Mouse (Mus musculus) bone marrow macrophage, adult 2 months (primary cell): ENCODE results near the gene Sema5a. TPM values are rescaled to one million over a fixed set of nuclear protein-coding genes. Genes with fewer than 3 reads are reported as not detected.
A peak's percentile ranks its signal among the peaks of the same experiment; 100 is the strongest.

ENCODE experiments used
- H3K27ac ChIP-seq: 2 replicates; pipeline ENCODE4 v1.5.1; 2012; ENCODE audit warnings: low read depth, low read length; ENCODE audit not compliant: insufficient read depth
- H3K4me1 ChIP-seq: 2 replicates; pipeline ENCODE4 v1.6.1; 2012; ENCODE audit warnings: low read length; ENCODE audit not compliant: control insufficient read depth, insufficient read depth
- H3K4me3 ChIP-seq: 2 replicates; pipeline ENCODE4 v1.5.1; 2012; ENCODE audit warnings: mild to moderate bottlenecking, low read length, moderate library complexity; ENCODE audit not compliant: insufficient read depth
- CTCF ChIP-seq: IDR thresholded peaks from 2 replicates; pipeline ENCODE4 v1.5.1; 2012; ENCODE audit warnings: low read depth, mild to moderate bottlenecking, low read length, moderate library complexity
- POLR2A ChIP-seq: IDR thresholded peaks from 2 replicates; pipeline ENCODE4 v1.6.1; 2012; ENCODE audit warnings: mild to moderate bottlenecking, low read depth, low read length, borderline replicate concordance
- polyA plus RNA-seq: library from polyadenylated mRNA; stranded (reverse); fragments of >200 nt; gene quantifications from 2 replicates; pipeline ENCODE4 v1.2.4, GENCODE M21; 2012; ENCODE audit not compliant: missing spikeins, insufficient read depth, insufficient read length

The Sema5a gene
- polyA plus RNA-seq, 1 experiment: not detected

GRCm38 (mm10) chr15:32718293-32718963, 473.8 kb downstream of the Sema5a start:
- H3K27ac ChIP-seq: no peak overlapping the region
- H3K4me1 ChIP-seq: no peaks in the 10 kb centered on the region
- no peak overlapping the region for H3K4me3 ChIP-seq
- TF ChIP-seq POLR2A (no peak), CTCF (peak; percentile 73)

DNA sequence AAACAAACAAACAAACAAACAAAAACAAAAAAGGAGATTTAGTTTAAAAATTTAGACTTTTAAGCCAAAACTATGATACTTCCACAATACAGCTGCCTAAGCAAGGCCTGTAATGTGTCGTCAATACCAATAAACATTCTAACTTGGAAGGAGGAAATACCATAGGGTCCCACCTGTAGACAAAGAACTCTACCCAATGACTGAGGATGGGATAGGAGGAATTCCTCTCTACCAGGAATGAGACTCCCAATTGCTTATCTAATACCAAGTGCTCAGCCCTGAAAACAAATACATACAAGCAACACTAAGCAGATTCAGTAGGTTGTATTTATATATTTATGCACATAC, 474.3 kb downstream of the Sema5a start:
- H3K4me1 ChIP-seq: no peaks in the 10 kb centered on the region
- H3K27ac ChIP-seq: no peak overlapping the region
- TF ChIP-seq POLR2A: no peak
- no peak for TF ChIP-seq CTCF
- H3K4me3 ChIP-seq: no peak overlapping the region

DNA sequence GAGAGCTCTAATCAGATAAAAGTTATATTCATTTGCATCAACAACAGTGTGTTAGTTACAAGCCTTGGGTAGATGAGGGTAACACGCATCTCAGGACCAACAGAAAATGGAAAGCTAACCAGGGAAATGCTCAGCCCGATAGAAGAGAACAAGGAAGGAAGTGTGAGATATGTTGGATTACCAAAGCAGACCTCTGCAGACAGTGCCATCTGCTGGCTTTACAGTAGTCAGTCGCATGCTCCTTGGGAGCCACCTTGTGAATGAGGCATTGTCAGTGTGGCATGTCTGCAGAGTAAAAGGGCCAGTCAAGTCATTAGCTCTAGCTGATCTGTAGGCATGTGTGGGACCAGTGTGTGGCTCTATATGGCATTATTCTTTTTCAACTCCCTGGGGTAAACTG, 486.2 kb downstream of the Sema5a start:
- TF ChIP-seq CTCF: no peak
- no peak for TF ChIP-seq POLR2A
- no peak overlapping the region for H3K4me3 ChIP-seq
- H3K27ac ChIP-seq: no peak overlapping the region
- 0 out of 2 replicates have a peak, but pooled peaks cover 2% of the 10 kb centered on the region for H3K4me1 ChIP-seq

Other genes starting within 250 kb of the Sema5a start
- gene Tas2r119, start 67.5 kb upstream of the Sema5a start, polyA plus RNA-seq: not detected in 2 replicates